Mouse (Mus musculus): ENCODE results near the gene 4930435E12Rik. TPM values are rescaled to one million over a fixed set of nuclear protein-coding genes. Genes with fewer than 3 reads are reported as not detected.

4930435E12Rik gene
- polyA plus RNA-seq (2015; fragmentation: Illumina TruSeq; extraction: RNeasy Lipid Tissue Mini Kit (QIAGEN cat#74804); ENCODE audit: low read depth, low replicate concordance), result not detected

DNA sequence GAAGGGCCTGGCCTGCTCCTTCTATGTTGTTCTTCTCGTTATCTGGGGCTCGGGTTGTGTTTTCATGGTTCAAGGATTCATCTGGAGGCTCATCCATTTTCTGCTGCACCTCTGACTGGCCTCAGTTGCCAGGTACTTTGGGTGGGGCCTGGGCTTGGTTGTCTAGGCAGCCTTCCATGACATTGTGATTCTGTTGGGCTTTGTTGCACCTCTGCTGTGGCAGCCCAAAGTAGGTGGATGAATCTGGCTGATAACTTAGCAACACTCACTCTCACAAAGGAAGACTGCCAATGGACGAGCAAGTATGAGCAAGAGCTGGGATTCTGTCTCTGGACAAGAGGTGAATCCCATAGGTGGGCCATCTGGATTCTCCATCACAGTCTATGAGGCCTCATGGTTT is at the start of gene 4930435E12Rik:
Gene 4930435E12Rik, minus strand, starts transcription at position 101 of the 400 bp plus-strand sequence.

GRCm38 (mm10) chr16:38800091-38800490 is 28.5 kb downstream of the 4930435E12Rik start, which contains the start of gene Upk1b:
TSS of gene Upk1b (minus strand) at chr16:38800328.

Other genes starting within 250 kb of the 4930435E12Rik start
- 10.4 TPM for gene Arhgap31, start 115.5 kb downstream of the 4930435E12Rik start, polyA plus RNA-seq (2015; fragmentation: Illumina TruSeq; extraction: RNeasy Lipid Tissue Mini Kit (QIAGEN cat#74804); ENCODE audit: low read depth, low replicate concordance)
- 21.3 TPM for gene B4galt4, start 86.5 kb downstream of the 4930435E12Rik start, polyA plus RNA-seq (2015; fragmentation: Illumina TruSeq; extraction: RNeasy Lipid Tissue Mini Kit (QIAGEN cat#74804); ENCODE audit: low read depth, low replicate concordance)
- gene Upk1b, start 28.4 kb downstream of the 4930435E12Rik start, polyA plus RNA-seq (2015; fragmentation: Illumina TruSeq; extraction: RNeasy Lipid Tissue Mini Kit (QIAGEN cat#74804); ENCODE audit: low read depth, low replicate concordance), result 1.0 TPM
- gene Igsf11, start 63.9 kb upstream of the 4930435E12Rik start, polyA plus RNA-seq (2015; fragmentation: Illumina TruSeq; extraction: RNeasy Lipid Tissue Mini Kit (QIAGEN cat#74804); ENCODE audit: low read depth, low replicate concordance), result 20.0 TPM

Measured in brain, adult 10 weeks (tissue).